Mouse (Mus musculus) spleen, adult 2 months (tissue): ENCODE data around the gene Elf4.
A peak's percentile ranks its signal among the peaks of the same experiment; 100 is the strongest.

Experiments used
- CTCF ChIP-seq: fragments of 200-500 bp; IDR thresholded peaks from 2 replicates; pipeline ENCODE4 v1.5.1; 2011; ENCODE audit warnings: mild to moderate bottlenecking, inconsistent platforms; ENCODE audit not compliant: insufficient read depth, insufficient read length, insufficient replicate concordance; ENCODE audit errors: extremely low read depth
- POLR2A ChIP-seq: fragments of 200-500 bp; IDR thresholded peaks from 2 replicates; pipeline ENCODE4 v1.6.1; 2011; ENCODE audit warnings: low read depth, low read length, inconsistent platforms

GRCm38 (mm10) chrX:48383643-48384042, 79.3 kb downstream of the Elf4 start:
- TF ChIP-seq CTCF (peak; percentile 74; the same call in 1 of the 2 replicates), POLR2A (no peak)
